Mouse (Mus musculus) heart, postnatal 4 days (tissue): Measurements from ENCODE around the gene Ppp1r13b. TPM values are rescaled to one million over a fixed set of nuclear protein-coding genes. Genes with fewer than 3 reads are reported as not detected.
A peak's percentile ranks its signal among the peaks of the same experiment; 100 is the strongest.

ENCODE experiments used
- DNase-seq: peaks from one replicate; pipeline ENCODE4 v3.0.0; 2021
- total RNA-seq, 2 experiments: library from RNA; stranded (reverse); gene quantifications; 2 replicates each; pipeline ENCODE4 v1.2.3; 2021

Gene Ppp1r13b
- total RNA-seq, 2 experiments from 2014 or later = 24.8 to 25.7 TPM

DNA sequence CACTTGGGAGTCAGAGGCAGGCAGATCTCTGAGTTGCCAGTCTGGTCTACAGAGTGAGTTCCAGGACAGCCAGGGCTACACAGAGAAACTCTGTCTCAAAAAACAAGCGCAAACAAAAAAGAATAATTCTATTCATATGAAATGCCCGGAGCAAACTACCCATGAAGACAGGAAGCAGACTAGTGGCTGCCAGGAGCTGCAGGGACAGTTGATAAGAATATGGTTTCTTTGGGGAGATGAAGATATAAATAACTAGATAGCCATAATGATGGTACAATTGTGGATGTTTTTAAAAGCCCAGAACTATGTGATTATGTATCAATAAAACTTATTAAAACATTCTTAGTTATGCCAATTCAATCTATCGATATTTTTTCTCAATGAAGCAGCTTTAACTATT, 25.9 kb downstream of the Ppp1r13b start:
- DNase-seq = no peak

DNA sequence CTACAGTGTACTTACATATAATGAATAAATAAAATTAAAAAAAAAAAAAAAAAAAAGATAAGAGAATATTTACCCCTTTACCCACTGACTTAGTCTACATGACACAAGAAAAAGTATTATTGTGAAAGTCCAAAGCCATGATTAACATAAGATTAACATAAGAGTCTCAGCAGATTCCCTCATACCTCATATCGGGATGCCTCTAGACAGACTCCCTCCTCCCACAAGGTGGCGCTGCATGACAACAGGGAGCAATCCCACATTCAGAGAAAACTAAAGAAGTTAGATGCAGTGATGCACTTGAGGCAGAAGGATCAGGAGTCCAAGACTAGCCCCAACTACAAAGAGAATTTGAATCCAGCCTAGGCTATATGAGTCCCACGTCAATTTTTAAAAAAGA, 29.7 kb downstream of the Ppp1r13b start:
- peak; percentile 91 for DNase-seq

- DNase-seq = no peak
Measured at GRCm38 (mm10) chr12:111875499-111875898, 32.4 kb downstream of the Ppp1r13b start.

- DNase-seq = no peak
Measured at GRCm38 (mm10) chr12:111874601-111875140, 33.2 kb downstream of the Ppp1r13b start.

DNA sequence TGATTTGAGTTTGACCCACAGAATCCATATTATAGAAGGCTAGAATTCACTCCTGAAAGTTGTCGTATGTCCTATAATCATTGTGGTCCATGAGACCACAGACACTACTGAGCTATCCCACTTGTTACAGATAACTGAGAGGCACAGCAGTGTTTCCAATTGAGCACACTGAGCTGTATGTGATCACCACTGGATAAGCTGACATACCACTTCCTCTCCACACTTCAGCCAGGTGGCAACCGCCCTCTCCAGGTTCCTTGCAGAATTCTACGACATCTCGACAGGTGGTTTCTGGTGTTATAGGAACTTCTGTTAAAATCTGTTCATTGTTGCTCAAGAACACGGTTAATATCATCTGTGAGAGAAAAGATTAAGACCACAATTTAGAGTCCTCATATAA, 35.8 kb downstream of the Ppp1r13b start:
- DNase-seq = no peak

- DNase-seq = no peak
Measured at GRCm38 (mm10) chr12:111870811-111871210, 37.1 kb downstream of the Ppp1r13b start.

- DNase-seq = no peak
Measured at GRCm38 (mm10) chr12:111869806-111870205, 38.1 kb downstream of the Ppp1r13b start.

GRCm38 (mm10) chr12:111864206-111864824, 43.6 kb downstream of the Ppp1r13b start:
- DNase-seq = no peak

GRCm38 (mm10) chr12:111855448-111855847, 52.5 kb downstream of the Ppp1r13b start:
- no peak for DNase-seq

DNA sequence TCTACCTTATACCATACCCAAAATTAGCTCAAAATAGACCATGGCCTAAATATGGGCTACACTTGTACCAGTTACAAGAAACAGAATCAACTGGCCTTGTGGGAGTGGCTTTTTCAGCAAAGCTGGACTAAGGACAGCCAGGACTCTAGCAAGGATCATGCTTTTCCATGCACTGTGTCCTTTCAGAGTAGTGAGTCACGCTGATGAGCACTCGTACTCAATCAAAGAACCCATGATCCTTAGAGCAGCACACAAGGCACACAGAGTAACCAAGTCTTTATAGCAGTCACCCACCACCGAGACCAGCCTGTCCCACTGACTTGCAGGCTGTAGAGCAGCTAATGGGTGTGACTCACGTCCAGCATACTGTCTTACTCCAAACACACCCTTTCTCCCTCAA, 54.4 kb downstream of the Ppp1r13b start:
- no peak for DNase-seq

GRCm38 (mm10) chr12:111853011-111853436, 54.9 kb downstream of the Ppp1r13b start:
- peak; percentile 54 for DNase-seq

GRCm38 (mm10) chr12:111851745-111852144, 56.2 kb downstream of the Ppp1r13b start:
- DNase-seq = no peak

DNA sequence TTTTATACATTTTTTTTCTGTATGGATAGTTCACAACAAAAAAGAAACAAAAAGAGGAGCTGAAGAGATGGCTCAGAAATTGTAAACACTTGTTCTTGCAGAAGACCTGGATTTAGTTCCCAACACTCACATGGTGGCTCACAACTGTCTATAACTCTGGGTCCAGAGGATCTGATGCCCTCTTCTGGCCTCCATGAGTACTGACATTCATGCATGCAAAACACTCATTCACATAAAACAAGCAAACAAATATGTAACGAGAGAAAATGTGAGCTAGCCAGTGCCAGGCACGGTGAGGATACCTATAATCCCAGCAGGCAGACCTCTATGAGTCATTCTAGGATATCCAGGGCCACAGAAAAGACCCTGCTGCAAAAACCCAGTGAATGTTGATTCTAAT, 56.7 kb downstream of the Ppp1r13b start:
- DNase-seq = no peak

- peak; percentile 23 for DNase-seq
Measured at GRCm38 (mm10) chr12:111848300-111848798, 59.6 kb downstream of the Ppp1r13b start.

DNA sequence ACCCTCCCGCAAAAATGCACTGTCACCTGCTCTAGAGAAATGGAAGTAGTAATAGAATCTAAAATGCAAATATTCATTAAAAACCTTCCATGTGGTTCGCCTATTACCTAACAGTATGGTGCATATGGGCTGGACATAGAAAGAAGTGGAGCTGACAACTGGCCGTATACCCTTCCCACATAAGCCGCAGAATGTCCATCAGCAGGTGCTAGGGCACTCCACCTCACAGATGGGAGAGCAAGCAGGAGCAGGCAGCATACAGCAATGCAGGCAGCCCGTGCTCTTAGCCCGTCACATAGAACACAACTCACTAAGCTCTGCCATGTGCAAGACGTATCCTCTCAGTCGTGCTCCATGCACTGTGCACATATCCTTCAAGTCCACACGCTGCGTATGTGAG, 61.1 kb downstream of the Ppp1r13b start:
- no peak for DNase-seq

DNA sequence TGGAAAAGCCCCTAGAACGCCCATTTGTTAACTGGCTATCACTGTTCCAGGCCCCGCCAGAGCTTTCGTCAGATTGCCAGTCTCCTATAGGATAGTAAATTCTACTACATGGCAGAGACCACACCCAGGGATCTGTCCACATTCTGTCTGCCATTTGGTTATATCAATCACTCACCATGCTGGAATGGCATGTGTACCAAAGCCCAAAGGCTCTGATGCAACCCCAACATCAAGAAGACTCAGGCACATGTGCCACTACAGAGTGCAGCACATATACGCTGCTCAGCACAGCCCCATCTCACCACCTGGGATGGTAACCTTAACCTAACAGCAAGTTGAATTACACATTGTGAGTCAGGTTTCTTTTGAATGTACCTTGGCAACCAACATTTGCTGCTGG, 62.0 kb downstream of the Ppp1r13b start:
- no peak for DNase-seq

- DNase-seq = no peak
Measured at GRCm38 (mm10) chr12:111843470-111843869, 64.4 kb downstream of the Ppp1r13b start.

DNA sequence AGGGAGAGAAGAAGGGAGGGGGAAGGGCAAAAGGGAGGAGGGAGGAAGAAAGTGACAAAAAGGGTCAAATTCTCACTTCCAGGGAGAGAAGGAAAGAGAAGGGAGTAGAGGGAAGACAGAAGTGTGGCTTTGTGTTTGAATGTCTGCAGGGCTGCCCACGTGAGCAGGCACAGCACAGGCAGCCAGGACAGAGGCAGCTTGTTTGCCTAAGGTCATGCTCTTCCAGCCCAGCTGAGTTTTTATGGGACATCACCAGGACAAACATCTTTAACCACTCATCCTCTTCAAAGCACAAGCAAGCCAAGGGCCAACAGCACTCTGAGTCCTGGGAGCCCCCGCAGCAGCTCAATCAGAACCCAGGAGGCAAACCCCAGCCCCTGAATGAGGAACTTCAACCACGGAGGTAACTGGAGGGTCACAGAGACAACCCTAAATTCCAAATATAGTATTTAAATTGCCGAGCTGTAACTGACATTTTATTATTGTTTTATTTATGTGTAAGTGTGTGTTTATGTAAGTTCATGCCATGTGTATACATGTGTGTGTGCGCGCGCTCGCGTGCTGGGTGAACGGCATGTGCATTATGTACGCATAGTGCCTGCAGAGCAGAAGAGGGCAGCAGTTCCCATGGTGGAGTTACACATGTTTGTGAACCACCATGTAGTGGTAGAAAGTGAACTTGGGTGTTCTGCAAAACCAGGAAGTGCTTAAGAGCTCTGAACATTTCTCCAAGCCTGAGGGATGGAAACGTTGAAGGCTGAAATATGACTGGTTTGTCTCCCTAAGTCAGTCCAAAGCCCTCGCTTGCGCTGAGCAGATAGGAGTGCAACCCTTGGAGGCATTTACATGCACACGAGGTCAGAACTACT, 65.1 kb downstream of the Ppp1r13b start:
- no peak for DNase-seq

- no peak for DNase-seq
Measured at GRCm38 (mm10) chr12:111833457-111833856, 74.5 kb downstream of the Ppp1r13b start.

DNA sequence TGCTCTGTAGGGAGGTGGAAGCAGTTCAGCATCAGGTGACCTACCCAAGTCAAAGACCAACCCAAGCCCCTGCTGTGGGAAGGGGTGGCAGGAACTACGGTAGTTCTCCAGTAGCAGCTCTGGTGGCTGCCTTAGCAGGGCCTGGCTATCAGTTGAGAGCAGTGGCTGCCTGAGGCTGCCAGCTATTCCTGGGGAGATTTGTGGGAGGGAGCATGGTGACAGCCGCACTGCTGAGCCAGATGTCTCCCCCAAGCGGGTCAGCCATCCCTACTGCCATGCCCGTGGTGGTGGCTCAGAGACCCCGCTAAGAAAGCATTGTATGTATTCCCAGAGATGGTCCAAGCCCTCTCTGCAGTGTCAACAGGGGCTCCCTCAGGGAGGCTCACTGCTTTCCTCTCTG, 75.3 kb downstream of the Ppp1r13b start:
- DNase-seq = no peak

GRCm38 (mm10) chr12:111830375-111830774, 77.5 kb downstream of the Ppp1r13b start:
- DNase-seq = no peak

DNA sequence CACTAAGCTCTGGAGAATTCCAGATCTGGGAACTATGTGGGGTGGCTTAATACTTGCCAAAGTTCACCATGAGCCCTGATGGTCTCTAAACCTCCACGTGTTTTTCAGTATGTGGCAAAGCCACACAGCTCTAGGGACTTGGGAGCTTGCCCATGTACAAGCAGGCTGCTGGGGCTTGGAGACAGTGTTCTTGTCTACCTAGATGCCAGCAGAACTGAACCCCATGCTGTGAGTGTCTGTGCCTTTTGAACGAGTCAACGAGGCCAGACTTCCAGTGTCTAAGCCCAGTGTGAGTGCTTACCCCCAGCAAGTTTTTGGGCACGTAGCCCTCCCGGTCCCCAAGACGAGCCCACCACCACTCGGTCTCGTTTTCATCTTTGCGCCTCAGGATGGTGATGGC, 78.0 kb downstream of the Ppp1r13b start:
- DNase-seq = no peak

DNA sequence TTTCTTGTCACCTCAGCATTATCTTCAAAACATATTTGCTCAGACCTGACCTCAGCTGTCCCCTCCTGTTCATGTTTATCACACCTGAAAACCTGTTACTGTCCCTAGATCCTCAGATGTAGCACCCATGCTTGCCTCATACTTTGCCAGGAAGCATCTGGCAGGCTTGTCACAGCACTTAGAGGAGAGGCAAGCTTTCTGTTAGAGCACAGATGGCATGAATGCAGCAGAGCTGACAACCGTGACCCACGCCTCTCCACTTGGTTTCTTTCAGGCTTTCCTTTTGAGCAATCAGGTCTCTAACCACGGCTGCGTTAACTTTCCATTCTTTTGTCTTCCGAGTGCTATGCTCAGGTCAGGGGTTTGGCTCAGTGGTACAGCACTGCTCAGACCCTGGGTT, 78.5 kb downstream of the Ppp1r13b start:
- DNase-seq = no peak

DNA sequence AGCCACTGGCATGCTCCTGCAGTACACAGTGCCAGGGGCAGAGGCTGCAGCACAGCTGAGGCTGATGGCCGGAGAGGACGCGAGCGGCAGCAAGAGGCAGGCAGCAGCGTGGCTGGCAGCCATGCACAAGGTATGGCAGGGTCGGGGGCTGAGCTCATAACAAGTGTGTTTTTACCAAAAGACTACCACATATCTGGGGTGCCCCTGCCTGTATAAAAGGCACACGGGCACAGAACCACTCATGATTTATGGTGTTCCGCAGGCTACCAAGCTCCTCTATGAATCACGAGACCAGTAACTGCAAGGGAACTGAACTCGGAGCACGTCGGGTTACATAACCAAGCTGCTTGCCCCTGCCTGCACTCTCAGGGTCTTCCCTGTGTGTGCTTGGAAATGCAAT, 80.4 kb downstream of the Ppp1r13b start:
- DNase-seq = no peak
